Mouse (Mus musculus) CH12.LX (cell line): ENCODE data around the gene Sys1.

Experiments
- ELF1 ChIP-seq: IDR thresholded peaks from 2 replicates; pipeline ENCODE4 v1.6.1; 2014; ENCODE audit warnings: low read depth, mild to moderate bottlenecking, inconsistent platforms, low read length, improper control_type of control experiment
- HCFC1 ChIP-seq: IDR thresholded peaks from 2 replicates; pipeline ENCODE4 v1.6.1; 2012; ENCODE audit warnings: low read depth, mild to moderate bottlenecking, inconsistent platforms, low read length, improper control_type of control experiment
- KAT2A ChIP-seq: IDR thresholded peaks from 2 replicates; pipeline ENCODE4 v1.6.1; 2012; ENCODE audit warnings: low read length, improper control_type of control experiment, inconsistent platforms; ENCODE audit not compliant: insufficient replicate concordance
- POLR2A ChIP-seq: IDR thresholded peaks from 2 replicates; pipeline ENCODE4 v1.6.1; 2011; ENCODE audit warnings: low read depth, mild to moderate bottlenecking, improper control_type of control experiment, low read length

DNA sequence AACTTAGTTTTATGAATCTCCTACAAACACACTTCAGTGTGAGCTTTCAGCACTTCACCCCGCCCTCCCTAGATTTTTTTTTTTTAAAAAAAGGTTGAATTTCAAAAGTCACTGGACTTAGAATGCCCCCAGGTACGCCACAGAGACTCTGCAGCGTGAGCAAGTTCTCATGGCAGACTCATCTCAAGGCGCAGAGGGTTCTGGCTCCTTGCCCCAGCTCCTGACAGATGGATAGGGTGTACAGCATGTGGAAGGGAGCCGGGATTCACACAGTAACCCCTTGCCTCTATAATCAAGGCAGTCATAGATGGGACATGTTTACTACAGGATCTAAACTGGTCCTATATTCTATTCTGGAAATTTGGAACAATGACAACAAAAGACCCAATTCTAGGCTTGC lies 31.4 kb upstream of the Sys1 start:
- TF ChIP-seq POLR2A (no peak), KAT2A (no peak), HCFC1 (no peak), ELF1 (no peak)
